Mouse (Mus musculus) layer of hippocampus, adult 2 months (tissue): ENCODE measurements around the gene Myg1. TPM values are rescaled to one million over a fixed set of nuclear protein-coding genes. Genes with fewer than 3 reads are reported as not detected.
A peak's percentile ranks its signal among the peaks of the same experiment; 100 is the strongest.

Experiments used
- DNase-seq, 2 experiments: peaks; one replicate each; pipeline ENCODE4 v3.0.0; 2022; ENCODE audit warnings: low spot score in 2 of 2
- H3K27ac ChIP-seq: fragments of 200-600 bp; 2 replicates; pipeline ENCODE4 v1.8.1; 2022
- H3K4me3 ChIP-seq: fragments of 200-600 bp; 2 replicates; pipeline ENCODE4 v1.8.1; 2022; ENCODE audit warnings: mild to moderate bottlenecking
- CTCF ChIP-seq: fragments of 200-600 bp; conservative IDR thresholded peaks from 2 replicates; pipeline ENCODE4 v1.8.1; 2022; ENCODE audit warnings: antibody characterized with exemption, mild to moderate bottlenecking, moderate library complexity
- long read RNA-seq, 2 experiments: library from polyadenylated mRNA; stranded (forward); transcript quantifications; one replicate each; pipeline ENCODE4 v2.0.0; 2021; ENCODE audit warnings: borderline mapping rate in 2 of 2
- total RNA-seq, 2 experiments: library from RNA; stranded (reverse); gene quantifications; 2 replicates each; pipeline ENCODE4 v1.2.3; 2021

Myg1 gene
- 10 to 100 TPM; 61.0 to 70.2 TPM for total RNA-seq
- long read RNA-seq, experiment 1, transcript Myg1-202 (7 exons, 1,480 nt) = major isoform, 16 of 19 reads
- long read RNA-seq, experiment 1, partial matches to known transcripts = 2 of 19 reads
- long read RNA-seq, experiment 1, other reads (novel, unspliced or antisense) = 0 of 19 reads
- long read RNA-seq, experiment 2, transcript Myg1-202 (7 exons, 1,480 nt) = major isoform, 23 of 34 reads
- long read RNA-seq, experiment 2, partial matches to known transcripts = 9 of 34 reads
- long read RNA-seq, experiment 2, other reads (novel, unspliced or antisense) = 2 of 34 reads

DNA sequence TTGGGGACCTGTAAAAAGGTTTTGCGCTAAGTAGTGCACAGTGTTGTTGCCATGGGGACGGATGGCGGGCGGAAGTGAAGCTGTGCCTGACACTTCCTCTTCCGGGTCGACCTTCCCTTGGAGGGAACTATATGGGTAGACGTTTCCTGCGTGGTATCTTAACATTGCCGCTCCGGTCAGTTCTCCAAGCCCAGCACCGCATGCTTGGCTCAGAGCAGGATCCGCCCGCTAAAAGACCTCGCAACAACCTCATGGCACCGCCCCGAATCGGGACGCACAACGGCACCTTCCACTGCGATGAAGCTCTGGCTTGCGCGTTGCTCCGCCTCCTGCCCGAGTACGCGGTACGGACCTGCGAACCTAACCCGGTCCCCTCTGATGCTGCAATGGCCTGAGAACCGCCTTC lies at the start of gene Myg1:
TSS of gene Myg1 (plus strand) at position 100 of the 406 bp plus-strand sequence.
- peak; percentile 85 to 89 for DNase-seq
- no peak for TF ChIP-seq CTCF
- Histone ChIP-seq H3K27ac (peak within 1 kb of the TSS; percentile 83), H3K4me3 (peak within 1 kb of the TSS; percentile 64)

DNA sequence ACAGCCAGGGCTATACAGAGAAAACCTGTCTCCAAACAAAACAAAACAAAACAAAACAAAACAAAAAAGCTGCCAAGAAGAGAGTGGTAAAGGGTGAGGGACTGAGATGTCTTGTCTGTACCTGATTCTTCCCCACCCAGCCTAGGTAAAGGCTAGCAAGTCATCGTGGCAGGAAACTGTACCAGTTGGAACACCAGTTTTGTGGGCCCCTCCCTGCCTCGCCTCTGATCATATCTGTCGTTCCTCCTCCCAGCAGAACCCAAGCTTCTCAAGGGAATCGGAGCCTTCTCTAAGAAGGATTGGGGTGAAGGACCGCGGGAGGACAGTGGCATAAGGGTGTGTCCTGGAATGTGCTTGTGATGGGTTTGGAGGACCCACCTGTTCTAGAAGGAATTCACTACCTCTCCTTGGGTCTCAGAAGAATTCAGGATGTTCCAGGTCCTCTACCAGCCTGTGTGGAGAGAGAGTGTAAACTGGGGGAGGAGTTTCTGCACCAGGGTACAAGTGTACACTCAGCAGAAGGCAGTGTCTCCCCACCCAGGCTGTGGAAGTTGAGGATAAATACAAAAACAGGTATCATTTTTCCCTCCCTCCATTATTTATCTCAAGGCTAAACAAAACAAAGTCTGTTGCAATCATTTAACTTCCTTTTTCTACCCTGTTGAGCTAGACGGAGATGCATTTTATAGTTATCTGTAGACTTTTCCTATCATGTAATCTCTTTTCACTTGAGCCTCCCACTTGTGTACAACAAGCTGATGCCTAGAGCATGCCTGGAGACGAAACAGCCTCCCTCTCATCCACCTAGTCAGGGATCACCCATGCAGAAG lies 48.8 kb upstream of the Myg1 start:
- no peak for TF ChIP-seq CTCF
- Histone ChIP-seq H3K4me3 (no peak overlapping the region), H3K27ac (no peak overlapping the region)
- DNase-seq = no peak

DNA sequence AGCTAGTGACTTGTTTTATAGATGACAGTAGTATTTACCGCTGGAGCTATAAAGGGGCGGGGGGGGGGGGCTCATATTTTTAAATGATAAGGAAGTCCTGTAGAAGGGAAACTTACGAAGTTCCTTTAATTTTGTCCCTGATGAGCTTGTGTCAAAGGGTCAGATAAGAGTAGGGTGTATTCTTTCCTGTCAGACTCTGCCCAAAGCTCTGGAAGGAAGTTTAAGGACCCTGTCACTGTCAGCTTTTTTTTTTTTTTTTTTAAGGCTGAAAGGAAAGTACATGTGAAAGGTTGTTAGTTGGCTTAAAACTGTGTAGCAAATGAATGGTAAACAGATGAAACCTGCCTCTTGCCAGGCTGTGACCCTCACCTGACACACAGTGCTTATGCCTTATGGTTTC lies 47.9 kb upstream of the Myg1 start:
- no peak for TF ChIP-seq CTCF
- DNase-seq = no peak
- Histone ChIP-seq H3K4me3 (no peak overlapping the region), H3K27ac (no peak overlapping the region)

DNA sequence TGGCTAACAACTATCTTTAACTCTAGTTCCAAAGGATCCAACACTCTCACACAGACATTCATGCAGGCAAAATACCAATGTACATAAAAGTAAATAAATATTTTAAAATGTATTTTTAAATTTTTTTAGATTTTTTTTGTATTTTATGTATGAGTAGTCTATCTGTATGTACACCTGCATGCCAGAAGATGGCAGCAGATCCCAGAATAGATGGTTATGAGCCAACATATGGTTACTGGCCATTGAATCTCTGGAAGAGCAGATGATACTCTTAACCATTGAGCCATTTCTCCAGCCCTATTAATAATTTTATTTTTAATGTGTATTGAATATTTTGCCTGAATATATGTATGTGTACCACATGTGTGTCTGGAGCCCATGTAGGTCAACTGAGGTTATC lies 44.1 kb upstream of the Myg1 start:
- peak in 1 of 2 experiments; percentile 50 for DNase-seq
- peak; percentile 88 for TF ChIP-seq CTCF
- Histone ChIP-seq H3K4me3 (no peak overlapping the region), H3K27ac (no peak overlapping the region)

DNA sequence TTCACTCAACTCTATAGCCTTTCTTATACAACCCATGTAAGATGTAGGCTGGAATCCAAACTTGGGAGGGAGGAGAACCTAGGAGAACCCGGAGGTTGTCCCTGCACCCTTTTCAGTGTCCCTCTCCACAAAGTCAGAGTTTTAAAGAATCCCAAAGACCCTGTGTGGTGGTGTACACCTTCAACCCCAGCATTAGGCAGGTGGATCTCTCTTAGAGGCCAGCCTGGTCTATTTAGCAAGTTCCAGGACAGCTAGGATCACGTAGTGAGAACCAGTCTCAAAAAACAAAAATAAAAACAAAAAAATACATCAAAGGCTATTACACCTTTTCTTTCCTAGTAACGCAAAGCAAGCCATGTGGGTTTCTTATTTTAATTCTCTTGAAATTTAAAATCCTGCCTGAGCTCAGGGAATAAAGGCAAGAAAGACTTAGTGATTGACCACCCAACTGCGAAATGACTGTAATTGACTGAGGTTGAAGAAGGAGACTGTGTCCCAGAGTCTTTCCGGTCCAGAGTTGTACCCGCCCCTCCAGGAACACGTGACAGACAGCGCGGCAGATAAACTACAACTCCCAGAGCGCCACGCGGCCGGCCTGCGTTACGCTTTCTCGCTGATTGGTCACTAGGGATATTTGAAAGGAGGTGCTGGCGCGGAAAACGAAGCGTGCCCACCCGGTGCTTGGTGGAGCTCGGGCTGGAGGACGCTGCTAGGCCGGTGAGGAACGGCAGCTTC lies 35.7 kb upstream of the Myg1 start, which contains the start of gene Espl1:
TSS of gene Espl1 (plus strand) at position 634 of the 735 bp plus-strand sequence.
- peak within 1 kb of the TSS; percentile 85 for H3K27ac ChIP-seq
- peak; percentile 91 to 93 for DNase-seq
- TF ChIP-seq CTCF = no peak; the same call in 1 of the 2 replicates

DNA sequence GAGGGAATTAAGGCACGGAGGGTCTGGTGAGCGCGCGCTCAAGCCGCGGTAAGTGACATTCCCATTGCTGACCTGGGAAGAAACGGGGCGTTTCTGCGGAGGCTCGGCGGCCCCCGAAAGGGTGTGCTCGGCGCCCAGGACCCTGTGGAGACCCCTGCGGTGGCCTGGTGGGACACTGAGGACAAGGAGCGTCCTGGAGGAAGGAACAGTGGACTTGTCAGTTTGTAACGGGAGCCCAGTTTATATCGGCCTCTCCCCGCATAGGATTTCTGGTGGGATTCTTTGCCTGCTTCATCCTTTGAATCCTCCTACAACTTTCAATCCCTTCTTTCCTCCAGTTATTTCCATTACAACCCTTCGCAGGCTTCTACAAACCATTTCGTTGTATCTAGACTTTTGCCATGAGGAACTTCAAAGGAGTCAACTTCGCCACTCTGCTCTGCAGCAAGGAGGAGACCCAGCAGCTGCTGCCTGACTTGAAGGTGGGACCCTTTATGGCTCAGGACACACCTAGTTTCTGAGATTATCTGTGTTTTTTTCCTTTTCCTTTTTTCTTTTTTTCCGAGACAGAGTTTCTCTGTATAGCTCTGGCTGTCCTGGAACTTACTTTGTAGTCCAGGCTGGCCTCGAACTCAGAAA lies 35.0 kb upstream of the Myg1 start:
- Histone ChIP-seq H3K4me3 (peak overlapping the region; percentile 75), H3K27ac (no peak overlapping the region)
- no peak for TF ChIP-seq CTCF
- DNase-seq = no peak

More for the DNA sequence above, 35.7 kb upstream of the Myg1 start, which contains the start of gene Espl1:
- H3K4me3 ChIP-seq = peak within 1 kb of the TSS; percentile 75

DNA sequence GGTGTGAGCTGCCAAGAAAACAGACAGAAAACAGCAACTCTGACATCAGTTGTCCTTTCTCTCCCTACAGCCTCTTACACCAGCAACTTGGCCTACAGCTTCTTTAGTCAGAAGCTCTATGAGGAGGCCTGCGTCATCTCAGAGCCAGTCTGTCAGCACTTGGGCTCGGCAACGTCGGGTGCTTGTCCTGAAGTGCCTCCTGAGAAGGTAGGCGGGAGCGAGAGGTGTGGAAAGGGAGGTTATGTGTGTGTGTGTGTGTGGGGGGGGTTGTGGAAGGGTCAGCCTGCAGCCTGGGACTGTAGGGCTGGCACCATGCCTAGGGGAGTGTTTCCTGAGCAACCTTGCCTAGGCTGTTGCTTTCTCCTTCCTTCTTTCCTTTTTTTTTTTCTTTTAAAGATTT lies 29.0 kb upstream of the Myg1 start:
- Histone ChIP-seq H3K4me3 (no peak overlapping the region), H3K27ac (no peak overlapping the region)
- TF ChIP-seq CTCF = no peak
- DNase-seq = no peak

DNA sequence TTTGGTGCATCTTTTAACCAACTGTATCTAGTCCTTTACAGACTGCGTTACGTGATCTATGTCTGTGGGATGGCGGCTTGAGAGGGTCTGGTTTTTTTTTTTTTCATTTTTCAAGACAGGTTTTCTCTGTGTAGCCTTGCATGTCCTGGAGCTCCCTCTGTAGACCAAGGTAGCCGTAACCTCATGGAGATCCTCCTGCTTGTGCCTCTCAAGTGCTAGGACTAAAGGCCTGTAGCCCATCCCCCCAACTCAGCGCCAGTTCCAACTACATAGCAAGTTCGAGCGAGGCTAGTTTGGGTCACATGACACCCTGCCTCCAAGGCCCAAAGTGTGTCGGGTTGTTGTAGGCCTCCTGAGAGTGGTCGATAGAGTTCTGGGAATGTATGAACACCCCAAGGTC lies 22.8 kb upstream of the Myg1 start:
- H3K4me3 ChIP-seq = no peak overlapping the region
- H3K27ac ChIP-seq = no peak overlapping the region
- no peak for DNase-seq
- no peak for TF ChIP-seq CTCF

DNA sequence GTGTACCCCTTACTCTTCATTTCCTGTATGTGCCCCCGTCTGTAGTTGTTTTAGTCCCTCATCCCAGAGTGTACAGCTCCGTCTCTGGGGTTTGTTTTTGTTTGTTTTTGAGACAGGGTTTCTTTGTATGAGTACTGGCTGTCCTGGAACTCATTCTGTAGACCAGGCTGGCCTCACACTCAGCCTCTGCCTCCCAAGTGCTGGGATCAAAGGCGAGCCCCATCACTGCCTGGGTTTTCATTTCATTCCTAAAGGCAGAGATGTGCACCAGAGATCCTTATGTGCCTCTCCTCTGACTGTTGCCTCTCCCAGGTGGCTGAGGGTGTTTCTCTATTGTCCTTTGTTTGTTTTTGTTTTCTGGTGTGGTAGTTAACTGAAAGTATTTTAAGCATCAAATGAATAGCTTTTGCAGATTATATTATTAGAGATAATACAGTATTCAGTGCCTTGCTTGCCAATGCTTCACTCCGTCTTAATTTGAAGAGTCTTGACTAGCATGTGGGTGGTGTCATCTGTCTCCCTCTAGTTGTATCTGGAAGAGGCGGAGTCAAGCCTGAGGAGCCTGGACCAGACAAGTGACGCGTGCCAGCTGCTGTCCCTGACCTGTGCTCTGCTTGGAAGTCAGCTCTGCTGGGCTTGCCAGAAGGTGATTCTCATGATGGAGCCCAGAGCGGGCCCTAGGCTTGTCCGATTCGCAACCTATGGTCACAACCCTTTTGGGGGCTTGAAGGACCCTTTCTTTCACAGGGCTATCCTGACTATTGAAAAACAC lies 21.2 kb upstream of the Myg1 start:
- Histone ChIP-seq H3K4me3 (no peak overlapping the region), H3K27ac (no peak overlapping the region; the same call in 1 of the 2 replicates)
- DNase-seq = peak in 1 of 2 experiments; percentile 46
- no peak for TF ChIP-seq CTCF

DNA sequence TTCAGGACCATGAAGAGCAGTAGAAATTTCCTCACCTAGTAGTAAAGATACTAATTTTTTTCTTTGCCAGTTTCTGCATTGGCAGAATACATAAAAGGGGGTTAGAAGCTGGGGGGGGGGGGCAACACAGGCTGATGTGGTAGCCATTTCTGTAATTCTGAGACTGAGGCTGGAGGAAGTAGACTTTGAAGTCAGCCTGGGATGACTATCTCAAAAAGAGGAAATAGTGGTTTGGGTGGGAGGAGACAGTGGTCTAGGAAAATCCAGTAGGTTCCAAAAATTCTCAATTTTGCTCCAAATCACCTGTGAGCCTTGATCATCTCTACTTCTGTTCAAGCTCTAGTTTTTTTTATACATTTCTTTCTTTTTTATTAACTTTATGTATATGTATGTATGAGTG lies 20.0 kb upstream of the Myg1 start:
- H3K4me3 ChIP-seq = no peak overlapping the region
- no peak overlapping the region for H3K27ac ChIP-seq
- no peak for TF ChIP-seq CTCF
- DNase-seq = no peak

DNA sequence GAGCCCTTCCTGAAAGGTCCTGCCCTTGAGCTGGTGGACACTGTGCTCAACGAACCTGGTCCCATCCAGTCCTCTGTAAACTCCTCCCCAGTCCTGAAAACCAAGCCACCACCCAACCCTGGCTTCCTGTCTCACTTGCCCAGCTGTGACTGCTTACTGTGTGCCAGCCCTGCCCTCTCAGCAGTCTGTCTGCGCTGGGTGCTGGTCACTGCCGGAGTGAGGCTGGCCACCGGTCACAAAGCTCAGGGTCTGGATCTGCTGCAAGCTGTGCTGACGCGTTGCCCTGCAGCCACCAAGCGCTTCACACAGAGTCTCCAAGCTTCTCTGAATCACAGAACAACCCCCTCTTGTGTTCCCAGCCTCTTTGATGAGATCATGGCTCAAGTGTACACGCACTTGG lies 16.2 kb upstream of the Myg1 start:
- no peak overlapping the region for H3K4me3 ChIP-seq
- DNase-seq = no peak
- H3K27ac ChIP-seq = peak overlapping the region; percentile 28; the same call in 1 of the 2 replicates
- no peak for TF ChIP-seq CTCF

DNA sequence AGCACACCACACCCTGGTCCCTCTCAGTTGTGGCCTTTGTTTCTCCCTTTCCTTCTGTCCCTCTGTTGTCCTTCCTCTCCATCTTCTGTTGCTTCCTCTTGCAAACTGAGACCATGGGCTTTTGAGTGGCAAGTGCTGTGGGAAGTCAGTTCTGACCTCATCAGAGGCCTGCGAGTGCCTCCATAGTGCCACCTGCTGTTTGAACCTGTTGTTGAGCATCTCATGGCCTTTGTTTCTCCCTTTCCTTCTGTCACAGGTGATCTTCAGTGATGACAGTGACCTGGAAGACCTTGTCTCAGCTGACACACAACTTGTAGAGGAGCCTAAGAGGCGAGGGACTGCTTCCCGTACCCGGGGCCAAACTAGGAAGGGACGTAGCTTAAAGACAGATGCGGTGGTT lies 15.2 kb upstream of the Myg1 start:
- Histone ChIP-seq H3K27ac (0 out of 2 replicates have a peak overlapping the region, but pooled peaks have one; percentile 28), H3K4me3 (no peak overlapping the region)
- peak; percentile 89 for TF ChIP-seq CTCF
- peak; percentile 49 to 73 for DNase-seq
